In genomic region chr17:34606186-34607039, GRCm38 (mm10) we compare ENCODE assay signal across 8 mouse cellular contexts. TPM values are rescaled to one million over a fixed set of nuclear protein-coding genes. Genes with fewer than 3 reads are reported as not detected.
DNase-seq lines count a peak whose midpoint lies in the region; ATAC-seq and TF ChIP-seq lines count a peak whose summit lies in the region.

No protein-coding gene starts in this region.

- peak overlapping the region; percentile 90 for H3K27ac ChIP-seq in heart, embryonic 12.5 days (ENCODE audit: poor library complexity, severe bottlenecking)
- H3K27ac ChIP-seq in ES-E14 (ENCODE audit: insufficient read depth, low read depth, low read length, poor library complexity, severe bottlenecking) = peak overlapping the region; percentile 73
- H3K27ac ChIP-seq in forebrain, embryonic 10.5 days = peak overlapping the region; percentile 93
- H3K27ac ChIP-seq in limb, embryonic 13.5 days = peak overlapping the region; percentile 87
- no peak overlapping the region for H3K27ac ChIP-seq in olfactory bulb, adult 2 months (ENCODE audit: insufficient read depth, low read depth, low read length)

- peak overlapping the region; percentile 87 for H3K9ac ChIP-seq in heart, embryonic 12.5 days
- H3K9ac ChIP-seq in ES-E14 (ENCODE audit: insufficient read depth, low read depth, low read length, poor library complexity, severe bottlenecking) = peak overlapping the region; percentile 89
- H3K9ac ChIP-seq in limb, embryonic 13.5 days = peak overlapping the region; percentile 94

- H3K36me3 ChIP-seq in heart, embryonic 12.5 days = peaks cover 28% of the 10 kb centered on the region
- H3K36me3 ChIP-seq in ES-E14 (ENCODE audit: control insufficient read depth, insufficient read depth, low read length, poor library complexity, severe bottlenecking) = peaks cover 6% of the 10 kb centered on the region; the same call in 1 of the 2 replicates
- H3K36me3 ChIP-seq in forebrain, embryonic 10.5 days (replicated peaks) = peaks cover 41% of the 10 kb centered on the region
- peaks cover 30% of the 10 kb centered on the region for H3K36me3 ChIP-seq in limb, embryonic 13.5 days

- 15% methylated on average over 32 of the region's 32 CpGs for WGBS in heart, embryonic 12.5 days
- 19% methylated on average over 32 of the region's 32 CpGs for WGBS in forebrain, embryonic 10.5 days
- 15% methylated on average over 32 of the region's 32 CpGs for WGBS in limb, embryonic 13.5 days
- WGBS in olfactory bulb, adult 2 months = 13% methylated on average over 32 of the region's 32 CpGs

- peaks cover 49% of the 10 kb centered on the region for H3K4me1 ChIP-seq in heart, embryonic 12.5 days (replicated peaks)
- H3K4me1 ChIP-seq in ES-E14 (ENCODE audit: control insufficient read depth in 2 of 2, insufficient read depth in 2 of 2, low read length in 2 of 2, poor library complexity in 1 of 2) = peaks cover 0 to 8% of the 10 kb centered on the region in 2 experiments; a peak in 1 of 4 replicates
- peaks cover 57% of the 10 kb centered on the region for H3K4me1 ChIP-seq in forebrain, embryonic 10.5 days
- peaks cover 46% of the 10 kb centered on the region for H3K4me1 ChIP-seq in limb, embryonic 13.5 days
- H3K4me1 ChIP-seq in olfactory bulb, adult 2 months (ENCODE audit: control insufficient read depth, insufficient read depth, low read length) = peaks cover 25% of the 10 kb centered on the region

- ATAC-seq in heart, embryonic 12.5 days (ENCODE audit: insufficient number of reproducible peaks, low FRiP score) = no peak
- ATAC-seq in limb, embryonic 13.5 days (ENCODE audit: low FRiP score, low read depth) = no peak

- H3K4me3 ChIP-seq in heart, embryonic 12.5 days = peak overlapping the region; percentile 69
- peak overlapping the region; percentile 94 to 98 for H3K4me3 ChIP-seq in ES-E14 (ENCODE audit: insufficient read depth in 1 of 2, low read depth in 1 of 2, low read length in 2 of 2, poor library complexity in 1 of 2, severe bottlenecking in 1 of 2)
- H3K4me3 ChIP-seq in forebrain, embryonic 10.5 days = peak overlapping the region; percentile 70
- H3K4me3 ChIP-seq in limb, embryonic 13.5 days = peak overlapping the region; percentile 92
- H3K4me3 ChIP-seq in olfactory bulb, adult 2 months (ENCODE audit: insufficient read depth, low read depth, low read length) = peak overlapping the region; percentile 61

- in situ Hi-C loops in ES-E14 (cut with MboI; ENCODE audit: low sequenced_read_pairs in 2 of 2, unreplicated experiment in 2 of 2) = no loop called here

- no peak for DNase-seq in heart, adult 8-10 months (ENCODE audit: low spot score)
- DNase-seq in ES-E14 (ENCODE audit: low read depth, low spot score) = no peak
- DNase-seq in forebrain, embryonic 10.5 days (ENCODE audit: extremely low spot score, low spot score) = no peak
- no peak for DNase-seq in natural killer cell, adult 2 months (ENCODE audit: low spot score in 2 of 2)
- no peak for DNase-seq in embryo, embryonic 10 days (ENCODE audit: low spot score)

- no peaks in the 10 kb centered on the region for H3K27me3 ChIP-seq in heart, embryonic 12.5 days (replicated peaks)
- H3K27me3 ChIP-seq in forebrain, embryonic 10.5 days (ENCODE audit: poor library complexity, severe bottlenecking) = no peaks in the 10 kb centered on the region
- no peaks in the 10 kb centered on the region for H3K27me3 ChIP-seq in limb, embryonic 13.5 days

- peak overlapping the region; percentile 92 for H3K4me2 ChIP-seq in heart, embryonic 12.5 days
- H3K4me2 ChIP-seq in limb, embryonic 13.5 days (replicated peaks) = peak overlapping the region; percentile 98

- no peak for TF ChIP-seq CTCF in olfactory bulb, adult 2 months (IDR thresholded peaks at IDR 0.05; ENCODE audit: insufficient read depth, low read depth, low read length)

- TF ChIP-seq POLR2A in olfactory bulb, adult 2 months (IDR thresholded peaks at IDR 0.05; ENCODE audit: insufficient read depth, low read depth, low read length) = no peak

- no peaks in the 10 kb centered on the region for H3K9me3 ChIP-seq in heart, embryonic 12.5 days (replicated peaks)
- no peaks in the 10 kb centered on the region for H3K9me3 ChIP-seq in ES-E14 (ENCODE audit: control insufficient read depth, insufficient read depth, low read depth, low read length)
- H3K9me3 ChIP-seq in forebrain, embryonic 10.5 days = no peaks in the 10 kb centered on the region
- no peaks in the 10 kb centered on the region for H3K9me3 ChIP-seq in limb, embryonic 13.5 days

TF ChIP-seq in ES-E14, 5 proteins besides CTCF, POLR2A, EP300 and RAD21:
- TF ChIP-seq ZC3H11A (IDR thresholded peaks at IDR 0.05; ENCODE audit: borderline replicate concordance, low read depth, low read length) = no peak
- TF ChIP-seq MAFK (IDR thresholded peaks at IDR 0.05; ENCODE audit: insufficient read depth, low read depth, low read length) = no peak
- TF ChIP-seq ZNF384 (IDR thresholded peaks at IDR 0.05; ENCODE audit: low read depth, low read length) = no peak
- no peak for TF ChIP-seq HCFC1 (IDR thresholded peaks at IDR 0.05; ENCODE audit: borderline replicate concordance, insufficient read depth, low read length)
- no peak for TF ChIP-seq CHD2 (IDR thresholded peaks at IDR 0.05; ENCODE audit: low read depth, low read length)

RNA-seq across cellular contexts. Expression of gene Agpat1, which starts 2.4 kb away (rescaled TPM):
- polyA plus RNA-seq in heart, embryonic 12.5 days (2016; fragmentation: Nextera tagmentation; extraction: Ambion mirVana) = 52.5 and 52.8 TPM in 2 replicates
- total RNA-seq in heart, adult 8-10 months (2022) = 10 to 100 TPM; 66.5 to 78.4 (median 73.4) TPM
- 55.9 and 62.7 TPM in 2 replicates for total RNA-seq in ES-E14 (2012; rRNA removed)
- polyA plus RNA-seq in forebrain, embryonic 10.5 days (2016; fragmentation: Nextera tagmentation; extraction: Ambion mirVana) = 60.8 and 62.7 TPM in 2 replicates
- polyA plus RNA-seq in limb, embryonic 13.5 days (2015; fragmentation: Nextera tagmentation; extraction: Ambion mirVana) = 52.9 and 58.4 TPM in 2 replicates
- 342 TPM in 1 of 2 replicates, not detected in the other for polyA plus RNA-seq in olfactory bulb, adult 2 months (2012; ENCODE audit: insufficient read depth, insufficient read length, low replicate concordance, missing spikeins)

RNA-seq across cellular contexts. Expression of gene Rnf5, which starts 2.9 kb away (rescaled TPM):
- 123 and 126 TPM in 2 replicates for polyA plus RNA-seq in heart, embryonic 12.5 days (2016; fragmentation: Nextera tagmentation; extraction: Ambion mirVana)
- 10 to 100 TPM; 37.4 to 42.5 (median 39.1) TPM for total RNA-seq in heart, adult 8-10 months (2022)
- 21.4 and 22.8 TPM in 2 replicates for total RNA-seq in ES-E14 (2012; rRNA removed)
- 185 and 186 TPM in 2 replicates for polyA plus RNA-seq in forebrain, embryonic 10.5 days (2016; fragmentation: Nextera tagmentation; extraction: Ambion mirVana)
- 133 and 135 TPM in 2 replicates for polyA plus RNA-seq in limb, embryonic 13.5 days (2015; fragmentation: Nextera tagmentation; extraction: Ambion mirVana)
- polyA plus RNA-seq in olfactory bulb, adult 2 months (2012; ENCODE audit: insufficient read depth, insufficient read length, low replicate concordance, missing spikeins) = not detected in 2 replicates

RNA-seq across cellular contexts. Expression of gene Ager, which starts 8.8 kb away (rescaled TPM):
- polyA plus RNA-seq in heart, embryonic 12.5 days (2016; fragmentation: Nextera tagmentation; extraction: Ambion mirVana) = 3.8 TPM in 2 replicates
- total RNA-seq in heart, adult 8-10 months (2022) = under 1 TPM in 2 of 4 experiments, not detected in 2; 0.14 to 0.16 TPM
- total RNA-seq in ES-E14 (2012; rRNA removed) = 2.3 and 2.5 TPM in 2 replicates
- 2.3 TPM in 2 replicates for polyA plus RNA-seq in forebrain, embryonic 10.5 days (2016; fragmentation: Nextera tagmentation; extraction: Ambion mirVana)
- polyA plus RNA-seq in limb, embryonic 13.5 days (2015; fragmentation: Nextera tagmentation; extraction: Ambion mirVana) = 3.5 TPM in 2 replicates
- not detected in 2 replicates for polyA plus RNA-seq in olfactory bulb, adult 2 months (2012; ENCODE audit: insufficient read depth, insufficient read length, low replicate concordance, missing spikeins)

RNA-seq across cellular contexts. Expression of gene Egfl8, which starts 9.4 kb away (rescaled TPM):
- polyA plus RNA-seq in heart, embryonic 12.5 days (2016; fragmentation: Nextera tagmentation; extraction: Ambion mirVana) = 0.30 and 0.57 TPM in 2 replicates
- total RNA-seq in heart, adult 8-10 months (2022) = 1 to 10 TPM in 3 of 4 experiments, under 1 TPM in 1; 0.94 to 1.3 (median 1.0) TPM
- 1.0 and 2.0 TPM in 2 replicates for total RNA-seq in ES-E14 (2012; rRNA removed)
- polyA plus RNA-seq in forebrain, embryonic 10.5 days (2016; fragmentation: Nextera tagmentation; extraction: Ambion mirVana) = 1.6 and 3.1 TPM in 2 replicates
- polyA plus RNA-seq in limb, embryonic 13.5 days (2015; fragmentation: Nextera tagmentation; extraction: Ambion mirVana) = 6.6 and 7.3 TPM in 2 replicates
- not detected in 2 replicates for polyA plus RNA-seq in olfactory bulb, adult 2 months (2012; ENCODE audit: insufficient read depth, insufficient read length, low replicate concordance, missing spikeins)

RNA-seq across cellular contexts. Expression of gene Pbx2, which starts 15.3 kb away (rescaled TPM):
- 13.0 and 13.2 TPM in 2 replicates for polyA plus RNA-seq in heart, embryonic 12.5 days (2016; fragmentation: Nextera tagmentation; extraction: Ambion mirVana)
- 10 to 100 TPM; 16.0 to 20.6 (median 17.6) TPM for total RNA-seq in heart, adult 8-10 months (2022)
- total RNA-seq in ES-E14 (2012; rRNA removed) = 36.0 and 47.2 TPM in 2 replicates
- 15.6 and 15.7 TPM in 2 replicates for polyA plus RNA-seq in forebrain, embryonic 10.5 days (2016; fragmentation: Nextera tagmentation; extraction: Ambion mirVana)
- 17.6 and 18.9 TPM in 2 replicates for polyA plus RNA-seq in limb, embryonic 13.5 days (2015; fragmentation: Nextera tagmentation; extraction: Ambion mirVana)
- not detected in 2 replicates for polyA plus RNA-seq in olfactory bulb, adult 2 months (2012; ENCODE audit: insufficient read depth, insufficient read length, low replicate concordance, missing spikeins)
